Mouse (Mus musculus) heart, postnatal 36 days (tissue): ENCODE measurements around the gene Hcls1. TPM values are rescaled to one million over a fixed set of nuclear protein-coding genes. Genes with fewer than 3 reads are reported as not detected.
A peak's percentile ranks its signal among the peaks of the same experiment; 100 is the strongest.

ENCODE experiments used
- DNase-seq, 2 experiments: peaks; one replicate each; pipeline ENCODE4 v3.0.0; 2021 to 2022
- intact Hi-C: fragments of 180-260 bp; cut with DNase I; formaldehyde crosslinking; loops from one replicate; pipeline ENCODE4 v1.15.1; 2025
- total RNA-seq, 2 experiments: library from RNA; stranded (reverse); gene quantifications; 2 replicates each; pipeline ENCODE4 v1.2.3; 2021

Hcls1 gene
- total RNA-seq, 2 experiments from 2014 or later, result 8.2 to 10.8 TPM

DNA sequence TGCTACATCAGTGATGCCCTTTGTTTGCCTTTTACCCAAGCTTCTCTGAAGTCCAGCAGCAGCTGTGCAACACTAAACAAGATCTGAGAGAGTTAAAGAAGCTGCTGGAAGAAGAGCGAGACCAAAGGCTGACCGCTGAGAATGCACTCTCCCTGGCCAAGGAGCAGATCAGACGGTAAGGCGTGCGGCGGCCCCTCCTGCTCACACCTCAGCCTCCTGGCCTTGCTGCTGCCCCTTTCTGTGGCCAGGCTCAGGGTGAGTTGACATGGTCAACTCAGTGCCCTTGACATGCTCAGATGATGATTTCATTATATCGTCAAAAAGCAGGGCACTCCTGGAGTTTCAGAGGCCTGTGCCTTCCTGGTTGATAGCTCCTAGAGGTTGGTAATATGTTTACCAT is 5.6 kb upstream of the Hcls1 start:
- intact Hi-C loops, result no loop called here
- DNase-seq, result no peak

DNA sequence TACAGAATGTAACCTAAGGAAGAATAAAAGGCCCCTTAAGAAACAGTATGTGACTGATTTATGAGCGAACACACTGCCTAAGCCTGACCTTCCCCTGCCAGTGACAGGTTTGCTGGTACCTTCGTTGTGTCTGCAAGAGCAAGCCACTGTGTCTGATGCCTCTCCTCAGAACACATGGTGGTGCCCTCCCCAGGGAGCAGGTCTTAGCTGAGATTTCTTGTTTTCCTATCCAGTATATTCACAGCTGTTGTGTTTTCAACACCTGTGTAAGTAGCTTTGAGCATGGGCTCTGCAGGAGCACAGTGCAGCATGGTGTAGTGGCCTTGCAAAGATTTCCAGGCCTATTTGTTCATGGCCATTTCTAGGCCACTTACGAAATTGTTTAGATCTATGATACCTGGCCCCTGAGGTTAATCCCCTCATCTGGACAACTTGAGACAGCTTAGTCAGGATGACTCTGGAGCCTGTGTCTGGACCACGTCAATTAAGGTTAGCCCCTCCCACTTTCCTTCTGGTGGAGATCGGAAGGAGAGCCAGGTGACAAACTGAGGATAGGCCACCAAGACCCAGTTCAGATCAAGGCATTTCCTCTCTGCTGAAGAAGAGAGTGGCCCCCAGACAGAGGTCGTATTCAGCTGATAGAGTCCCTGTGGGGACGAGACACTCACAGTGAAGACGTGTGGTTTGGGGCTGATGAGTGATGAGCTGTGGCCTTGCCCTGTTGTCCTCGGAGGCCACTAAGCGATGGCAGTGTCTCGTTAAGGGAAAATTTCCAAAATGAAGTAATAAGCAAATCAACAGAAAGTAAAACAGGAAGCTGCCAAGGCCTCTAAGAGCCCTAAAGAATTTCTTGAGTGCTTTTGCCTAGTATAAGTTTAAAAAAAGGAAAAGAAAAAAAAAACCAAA is 4.3 kb upstream of the Hcls1 start:
- DNase-seq, result no peak
- intact Hi-C loops, result no loop called here

- intact Hi-C loops, result no loop called here
- DNase-seq, result no peak
Observed at GRCm38 (mm10) chr16:36931381-36931780, 3.4 kb upstream of the Hcls1 start.

- intact Hi-C loops, result no loop called here
- no peak for DNase-seq
Observed at GRCm38 (mm10) chr16:36931976-36932375, 2.8 kb upstream of the Hcls1 start.

- intact Hi-C loops, result no loop called here
- no peak for DNase-seq
Observed at GRCm38 (mm10) chr16:36932546-36932945, 2.2 kb upstream of the Hcls1 start.

- intact Hi-C loops, result no loop called here
- DNase-seq, result no peak
Observed at GRCm38 (mm10) chr16:36934131-36934840, 497 bp upstream of the Hcls1 start.

DNA sequence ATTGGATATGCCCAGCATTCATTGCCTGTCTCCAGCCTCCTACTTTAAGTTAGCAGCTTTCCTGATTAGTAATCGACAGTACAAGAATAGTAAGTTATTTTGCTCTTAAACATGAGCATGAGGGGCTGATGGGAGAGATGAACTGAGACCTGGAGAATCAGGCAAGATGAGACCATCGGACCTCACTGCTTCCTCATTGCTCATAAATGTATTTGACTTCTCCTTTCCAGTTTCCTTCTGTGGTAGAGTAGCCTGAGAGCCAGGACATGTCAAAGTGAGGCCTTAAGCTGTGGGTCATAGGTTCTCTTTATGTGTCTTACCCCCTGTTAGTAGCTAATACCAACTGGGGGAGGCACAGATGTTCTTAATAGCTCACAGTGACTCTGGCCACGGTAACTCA is 1.0 kb downstream of the Hcls1 start:
- intact Hi-C loops, result no loop called here
- no peak for DNase-seq

- peak in 1 of 2 experiments; percentile 38 for DNase-seq
Observed at GRCm38 (mm10) chr16:36941137-36941727, 6.4 kb downstream of the Hcls1 start.

DNA sequence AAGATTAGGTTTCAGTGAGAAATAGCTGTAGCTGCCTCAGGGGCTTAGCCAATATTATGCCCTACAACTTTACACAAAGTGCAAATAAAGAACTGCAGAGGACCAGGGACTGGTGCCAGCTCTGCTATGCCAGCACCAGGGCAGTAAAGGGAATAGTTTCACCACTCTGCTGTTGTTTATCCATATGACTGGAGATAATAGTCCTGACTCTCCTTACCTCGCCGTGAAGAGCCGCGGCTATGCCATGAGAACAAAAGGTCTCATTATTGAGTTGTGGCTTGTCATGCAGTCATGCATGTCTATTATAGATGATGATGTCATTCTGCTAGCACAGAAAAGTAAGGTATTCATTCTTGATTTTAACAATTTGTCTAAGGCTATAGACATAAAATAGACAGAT is 7.1 kb downstream of the Hcls1 start:
- DNase-seq, result no peak

More at GRCm38 (mm10) chr16:36941137-36941727, 6.4 kb downstream of the Hcls1 start:
- intact Hi-C loops, result loop anchor here (5.0 kb wide), 1 partner anchor 64 kb away; the partner anchor contains the start of genes Eaf2 and Golgb1

GRCm38 (mm10) chr16:36943591-36943990 is 8.8 kb downstream of the Hcls1 start:
- intact Hi-C loops, result loop anchor here (5.0 kb wide), 1 partner anchor 66 kb away; the partner anchor contains the start of genes Eaf2 and Golgb1
- no peak for DNase-seq

More for the DNA sequence above, 7.1 kb downstream of the Hcls1 start:
- intact Hi-C loops, result loop anchor here (1.0 to 5.0 kb wide), 2 partner anchors 47 to 65 kb away; partner anchors contain the start of genes Eaf2 and Golgb1

GRCm38 (mm10) chr16:36944895-36945424 is 10.2 kb downstream of the Hcls1 start:
- peak; percentile 38 to 45 for DNase-seq
- intact Hi-C loops, result loop anchor here (5.0 kb wide), 1 partner anchor 68 kb away; the partner anchor contains the start of genes Eaf2 and Golgb1

DNA sequence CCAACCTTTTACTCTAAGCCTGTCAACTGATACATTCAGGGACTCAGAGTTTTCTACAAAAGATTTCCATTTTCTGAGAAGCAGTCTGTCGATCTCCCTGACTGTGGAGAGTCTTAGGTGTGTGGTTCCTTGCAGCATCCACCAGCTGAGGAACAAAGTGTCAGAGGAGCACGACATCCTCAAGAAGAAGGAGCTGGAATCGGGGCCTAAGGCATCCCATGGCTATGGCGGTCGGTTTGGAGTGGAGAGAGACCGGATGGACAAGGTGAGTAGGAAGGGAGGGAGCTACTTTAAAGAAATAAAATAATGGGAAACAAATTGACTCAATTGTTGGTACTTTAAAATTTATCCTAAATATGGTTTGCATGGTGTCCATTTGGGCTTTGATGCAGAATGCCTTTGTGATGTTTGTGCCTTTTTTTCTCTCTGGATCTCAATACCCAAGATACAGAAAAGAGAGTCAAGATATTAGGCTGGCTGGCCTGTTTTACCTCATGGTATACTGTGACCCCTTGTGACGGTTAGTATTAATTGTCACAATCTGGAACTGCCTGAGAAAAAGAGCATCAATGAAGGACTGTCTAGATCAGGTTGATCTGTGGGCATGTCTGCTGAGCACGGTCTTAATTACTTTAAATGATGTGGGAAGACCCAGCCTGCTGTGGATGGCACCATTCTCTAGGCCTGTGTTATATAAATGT is 11.8 kb downstream of the Hcls1 start:
- no peak for DNase-seq
- intact Hi-C loops, result loop anchor here (2.0 kb wide), 1 partner anchor 64 kb away; the partner anchor contains the start of gene Polq

DNA sequence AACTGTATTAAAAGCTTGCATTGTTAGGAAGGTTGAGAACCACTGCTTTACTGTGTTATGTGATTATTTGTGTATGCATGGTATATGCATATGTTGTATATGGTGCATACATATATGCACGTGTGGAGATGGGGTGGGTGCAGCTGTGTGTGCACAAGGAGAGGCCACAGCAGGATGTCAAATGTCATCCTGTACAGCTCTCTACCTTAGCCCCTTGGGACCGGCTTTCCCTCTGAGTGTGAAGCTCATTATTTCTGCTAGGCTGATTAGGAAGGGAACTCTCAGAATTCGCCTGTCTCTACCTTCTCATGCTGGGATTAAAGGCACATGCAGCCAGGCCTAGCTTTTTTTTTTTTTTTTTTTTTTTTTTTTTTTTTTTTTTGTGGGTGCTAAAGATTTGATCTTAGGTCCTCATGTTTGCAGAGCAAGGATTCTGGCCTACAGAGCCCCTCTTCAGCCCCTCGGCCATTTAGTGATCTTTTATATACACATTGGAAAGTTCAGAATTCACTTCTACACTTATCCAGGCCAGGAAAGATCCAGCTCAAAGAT is 12.9 kb downstream of the Hcls1 start:
- DNase-seq, result no peak
- intact Hi-C loops, result loop anchor here (2.0 kb wide), 1 partner anchor 63 kb away; the partner anchor contains the start of gene Polq

DNA sequence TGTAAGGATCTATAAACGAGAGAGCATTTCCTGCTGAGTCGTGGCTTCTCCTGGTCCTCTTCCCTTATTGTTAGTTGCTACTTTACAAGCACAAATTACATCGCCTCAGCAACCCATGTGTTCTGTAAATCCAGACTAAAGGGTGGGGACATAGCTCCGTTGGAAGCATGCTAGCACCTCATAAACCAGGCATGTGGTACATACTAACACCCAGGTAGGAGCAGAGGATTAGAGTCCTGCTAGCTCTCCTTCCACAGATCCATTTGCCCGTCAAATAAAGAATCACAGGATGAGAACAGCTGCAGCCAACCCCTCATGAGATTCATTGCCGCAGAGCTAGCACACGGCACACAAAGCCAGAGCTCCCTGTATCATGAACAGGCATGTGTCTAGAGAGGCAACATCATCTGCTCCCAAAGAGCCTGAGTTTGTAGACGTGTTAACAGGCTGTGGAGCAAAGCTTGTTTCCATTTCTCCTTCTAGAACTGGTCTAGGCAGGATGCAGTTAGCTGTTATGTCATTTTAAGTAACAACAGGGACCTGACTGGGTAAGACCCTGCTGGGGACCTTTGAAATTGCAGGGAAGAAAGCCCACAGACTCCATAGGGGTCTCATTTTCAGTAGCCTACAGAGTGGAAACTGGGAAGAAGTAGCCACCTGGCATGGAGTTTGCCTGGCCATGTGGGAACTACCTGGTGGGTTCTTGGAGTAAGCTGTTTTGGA is 15.0 kb downstream of the Hcls1 start:
- peak in 1 of 2 experiments; percentile 0 for DNase-seq
- intact Hi-C loops, result no loop called here

DNA sequence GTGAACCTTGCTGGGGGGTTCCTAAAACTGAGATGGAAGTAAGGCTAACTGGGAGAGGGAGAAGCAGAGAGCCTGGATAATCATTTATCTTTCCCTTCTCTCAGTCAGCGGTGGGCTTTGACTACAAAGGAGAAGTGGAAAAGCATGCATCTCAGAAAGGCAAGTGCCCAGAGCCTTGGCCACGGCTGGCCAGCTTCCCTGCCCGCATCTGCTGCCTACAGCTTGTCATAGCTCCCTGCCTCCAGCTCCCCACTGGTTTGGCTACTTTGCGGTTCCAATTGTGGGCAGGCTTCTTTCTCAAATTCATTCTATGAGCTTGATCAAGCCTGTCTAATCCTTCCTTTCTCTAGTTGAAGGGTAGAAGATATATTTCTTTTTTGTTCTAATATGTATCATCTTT is 16.2 kb downstream of the Hcls1 start:
- intact Hi-C loops, result no loop called here
- no peak for DNase-seq

- intact Hi-C loops, result no loop called here
- no peak for DNase-seq
Observed at GRCm38 (mm10) chr16:36955106-36955505, 20.3 kb downstream of the Hcls1 start.

GRCm38 (mm10) chr16:36963415-36963814 is 28.6 kb downstream of the Hcls1 start:
- intact Hi-C loops, result no loop called here
- no peak for DNase-seq

- no peak for DNase-seq
- intact Hi-C loops, result no loop called here
Observed at GRCm38 (mm10) chr16:36979127-36979526, 44.3 kb downstream of the Hcls1 start.

- intact Hi-C loops, result no loop called here
Observed at GRCm38 (mm10) chr16:36983796-36984195, 49.0 kb downstream of the Hcls1 start.

More at GRCm38 (mm10) chr16:36983796-36984195, 49.0 kb downstream of the Hcls1 start:
- DNase-seq, result no peak
